In genomic region chr12:44403731-44404424, GRCm38 (mm10) we compare ENCODE assay signal across 17 mouse cellular contexts.
DNase-seq lines count a peak whose midpoint lies in the region; ATAC-seq lines count a peak whose summit lies in the region.
"Had no signal": no experiment of that assay in that cellular context is flagged by ENCODE, and none has a peak within 500 bp of the region (broad histone marks: within the 10 kb centered on the region; RNA-seq: fewer than 3 reads in every experiment).

No protein-coding gene starts in this region.

- H3K9ac ChIP-seq in neural tube, embryonic 11.5 days (ENCODE audit: low read length): no peak overlapping the region
- H3K9ac ChIP-seq in hindbrain, embryonic 13.5 days: no peak overlapping the region
- H3K9ac ChIP-seq in midbrain, embryonic 14.5 days (replicated peaks; ENCODE audit: low read length): no peak overlapping the region
- H3K9ac ChIP-seq: liver, embryonic 13.5 days had no signal

- H3K27ac ChIP-seq in neural tube, embryonic 11.5 days (ENCODE audit: low read depth, low read length): peak overlapping the region; percentile 51; the same call in 1 of the 2 replicates
- H3K27ac ChIP-seq in hindbrain, embryonic 13.5 days: peak overlapping the region; percentile 84
- H3K27ac ChIP-seq in midbrain, embryonic 14.5 days (replicated peaks; ENCODE audit: low read depth, low read length): peak overlapping the region; percentile 87
- H3K27ac ChIP-seq: liver, embryonic 13.5 days had no signal

- 12% methylated on average over 3 of the region's 3 CpGs for WGBS in neural tube, embryonic 11.5 days
- 8% methylated on average over 3 of the region's 3 CpGs for WGBS in hindbrain, embryonic 13.5 days
- WGBS in midbrain, embryonic 14.5 days: 5% methylated on average over 3 of the region's 3 CpGs

- H3K36me3 ChIP-seq in neural tube, embryonic 11.5 days (ENCODE audit: control insufficient read depth, insufficient read depth, low read length): no peaks in the 10 kb centered on the region
- H3K36me3 ChIP-seq in hindbrain, embryonic 13.5 days: no peaks in the 10 kb centered on the region
- H3K36me3 ChIP-seq in midbrain, embryonic 14.5 days (ENCODE audit: control insufficient read depth, insufficient read depth, low read length): no peaks in the 10 kb centered on the region
- H3K36me3 ChIP-seq: G1E; liver, embryonic 13.5 days had no signal

- no peak overlapping the region for H3K4me2 ChIP-seq in neural tube, embryonic 11.5 days (ENCODE audit: low read depth)
- no peak overlapping the region for H3K4me2 ChIP-seq in hindbrain, embryonic 13.5 days
- H3K4me2 ChIP-seq in midbrain, embryonic 14.5 days (ENCODE audit: low read length): no peak overlapping the region
- H3K4me2 ChIP-seq: liver, embryonic 13.5 days had no signal

- 0 out of 2 replicates have a peak, but pooled peaks cover 8% of the 10 kb centered on the region for H3K4me1 ChIP-seq in neural tube, embryonic 11.5 days (ENCODE audit: control insufficient read depth, insufficient read depth, low read length)
- H3K4me1 ChIP-seq in hindbrain, embryonic 13.5 days (replicated peaks): peaks cover 38% of the 10 kb centered on the region
- peaks cover 53% of the 10 kb centered on the region for H3K4me1 ChIP-seq in midbrain, embryonic 14.5 days (ENCODE audit: control insufficient read depth, insufficient read depth, low read length)
- H3K4me1 ChIP-seq: liver, embryonic 13.5 days had no signal

- ATAC-seq in neural tube, embryonic 11.5 days (ENCODE audit: insufficient read depth, low FRiP score, low TSS enrichment): peak; percentile 85
- peak; percentile 79 for ATAC-seq in hindbrain, embryonic 13.5 days (ENCODE audit: low FRiP score)
- peak; percentile 89 for ATAC-seq in midbrain, embryonic 14.5 days (ENCODE audit: low FRiP score, low TSS enrichment)
- ATAC-seq: lung, postnatal 0 days had no signal

- DNase-seq in neural tube, embryonic 11.5 days (ENCODE audit: low spot score): peak; percentile 20
- DNase-seq in neural tube, embryonic 10.5 days (ENCODE audit: extremely low spot score, low spot score): no peak
- peak; percentile 70 for DNase-seq in midbrain, embryonic 14.5 days
- peak; percentile 80 for DNase-seq in retina, postnatal 1 day
- DNase-seq in cerebellum, adult 8-10 months: no peak
- no peak for DNase-seq in layer of hippocampus, postnatal 36 days
- no peak for DNase-seq in cerebellum, postnatal 4 days (ENCODE audit: low spot score in 2 of 2)
- DNase-seq: adrenal gland, postnatal 14 days; gastrocnemius, postnatal 14 days; heart, postnatal 4 days; kidney, adult 8-10 months; left cerebral cortex, postnatal 4 days; liver, embryonic 13.5 days; thymus, adult 2 months had no signal

- H3K9me3 ChIP-seq in neural tube, embryonic 11.5 days (ENCODE audit: control insufficient read depth, low read length): no peaks in the 10 kb centered on the region
- no peaks in the 10 kb centered on the region for H3K9me3 ChIP-seq in hindbrain, embryonic 13.5 days
- no peaks in the 10 kb centered on the region for H3K9me3 ChIP-seq in midbrain, embryonic 14.5 days (ENCODE audit: control insufficient read depth, low read length)
- H3K9me3 ChIP-seq: G1E; liver, embryonic 13.5 days had no signal

- no peaks in the 10 kb centered on the region for H3K27me3 ChIP-seq in neural tube, embryonic 11.5 days (ENCODE audit: control insufficient read depth, insufficient read depth, low read length)
- no peaks in the 10 kb centered on the region for H3K27me3 ChIP-seq in hindbrain, embryonic 13.5 days
- no peaks in the 10 kb centered on the region for H3K27me3 ChIP-seq in midbrain, embryonic 14.5 days (ENCODE audit: control insufficient read depth, insufficient read depth, low read length)
- H3K27me3 ChIP-seq: liver, embryonic 13.5 days had no signal

- H3K4me3 ChIP-seq in neural tube, embryonic 11.5 days (ENCODE audit: low read depth, low read length): no peak overlapping the region
- H3K4me3 ChIP-seq in hindbrain, embryonic 13.5 days: no peak overlapping the region
- no peak overlapping the region for H3K4me3 ChIP-seq in midbrain, embryonic 14.5 days (replicated peaks; ENCODE audit: low read depth, low read length)
- H3K4me3 ChIP-seq: liver, embryonic 13.5 days had no signal

Comparison
In these comparisons a context has a peak if more than half of its experiments do, and no peak if none do; other contexts are left out.
1. DNase-seq: peak in neural tube, embryonic 11.5 days (single experiment), midbrain, embryonic 14.5 days (single experiment) and retina, postnatal 1 day (single experiment); none in neural tube, embryonic 10.5 days (single experiment), cerebellum, adult 8-10 months (single experiment), layer of hippocampus, postnatal 36 days (0 of 2) and cerebellum, postnatal 4 days (0 of 2).
2. Peak in every context shown above with its lines, with median percentiles within 50 percentile points of each other: ATAC-seq and H3K27ac ChIP-seq.